Mouse (Mus musculus) stomach, postnatal 0 days (tissue): Measurements from ENCODE around the gene Shbg.
"Not testable (repeated sequence)": the region's sequence is repeated elsewhere in the genome, so short reads cannot be mapped to it uniquely, and the experiment has no call there.

Experiments
- CTCF ChIP-seq: IDR thresholded peaks from 2 replicates; pipeline ENCODE4 v1.5.1; 2016; ENCODE audit warnings: antibody characterized with exemption, low read depth, mild to moderate bottlenecking, moderate library complexity
- EP300 ChIP-seq: optimal IDR thresholded peaks from 2 replicates; pipeline ENCODE3; 2016; ENCODE audit warnings: antibody characterized with exemption

- TF ChIP-seq CTCF, EP300: not testable (repeated sequence)
These were observed 3.5 kb downstream of the Shbg start for GRCm38 (mm10) chr11:69614257-69614588.
